Mouse (Mus musculus) T-helper 2 cell (primary cell): Measurements from ENCODE around the gene Arid4b.
"Not testable (repeated sequence)": the region's sequence is repeated elsewhere in the genome, so short reads cannot be mapped to it uniquely, and the experiment has no call there.

Source experiments
- in situ Hi-C: fragments of 300-600 bp; cut with MboI, MseI; formaldehyde crosslinking; loops from one replicate; pipeline ENCODE4 v1.15.1; 2025; ENCODE audit warnings: high pct_unique_total_duplicates

The Arid4b gene

DNA sequence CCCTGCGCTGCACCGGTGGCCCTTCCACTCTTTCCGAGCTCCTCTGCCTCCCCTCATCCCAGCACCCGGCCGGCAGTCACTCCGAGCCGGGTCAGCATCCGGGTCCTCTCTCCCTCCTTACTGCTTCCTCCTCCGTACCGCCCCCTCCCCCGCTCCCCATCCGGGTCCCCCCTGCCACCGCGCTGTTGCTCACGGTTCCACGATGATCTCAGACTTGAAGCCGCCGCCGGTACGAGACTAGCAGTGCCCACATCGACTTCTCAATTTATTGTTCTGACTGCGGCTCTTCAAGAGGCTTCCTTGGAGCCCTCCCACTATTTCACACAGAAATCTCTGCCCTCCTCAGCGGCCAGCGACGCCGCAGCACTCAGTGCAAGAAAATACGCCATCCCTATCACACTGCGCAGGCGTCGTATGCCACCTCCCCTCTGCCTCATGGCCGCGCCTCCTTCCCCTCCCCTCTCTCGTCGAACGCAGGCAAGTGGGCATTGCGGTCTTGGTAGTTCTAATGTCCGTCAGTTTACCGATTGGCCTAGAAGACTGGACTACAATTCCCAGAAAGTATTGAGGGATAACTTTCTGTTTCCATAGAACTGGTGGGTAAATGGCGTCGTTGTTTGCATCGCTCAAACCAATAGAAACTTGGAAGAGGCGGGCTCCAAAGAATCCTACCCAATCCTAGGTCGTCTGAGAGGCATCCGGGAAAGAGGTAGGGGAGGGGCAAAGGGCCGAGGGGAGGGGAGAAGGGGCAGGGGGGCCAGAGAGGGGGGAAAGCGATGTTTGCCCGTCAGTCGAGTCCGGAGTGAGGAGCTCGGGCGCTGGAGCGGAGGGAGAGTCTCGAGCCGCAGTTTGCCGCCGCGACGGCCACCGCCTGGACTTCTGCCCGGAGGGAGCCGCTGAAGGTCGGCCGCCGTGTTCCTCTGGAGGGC is at the start of gene Arid4b, which contains the start of gene Ggps1:
TSS of gene Arid4b (plus strand) at position 220 of the 929 bp plus-strand sequence.
TSS of gene Ggps1 (minus strand) at position 476 of the 929 bp plus-strand sequence.
- in situ Hi-C loops = loop anchor here (25.0 kb wide), 1 partner anchor 549 kb away; the partner anchor contains the start of genes Mrpl32 and Psma2

DNA sequence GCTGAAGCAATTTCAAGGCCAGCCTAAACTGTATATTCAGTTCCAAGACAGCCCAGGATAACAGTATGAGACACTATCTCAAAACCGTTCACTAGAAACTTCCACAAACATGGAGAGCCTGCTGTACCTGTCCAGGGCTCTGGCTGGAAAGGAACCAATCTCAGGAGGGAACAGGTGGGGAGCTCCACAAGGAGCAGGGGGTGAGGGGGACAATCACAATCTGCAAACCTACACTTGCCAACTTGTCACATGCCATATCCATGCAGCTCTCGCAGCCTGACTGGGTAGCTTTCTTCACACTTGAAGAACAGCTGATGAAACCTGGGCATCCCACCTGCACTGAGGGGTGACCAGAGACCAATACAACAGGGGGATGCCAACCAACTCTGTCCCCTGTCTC is 49.0 kb upstream of the Arid4b start:
- in situ Hi-C loops = no loop called here

- in situ Hi-C loops = no loop called here
These were observed 48.5 kb upstream of the Arid4b start for GRCm38 (mm10) chr13:14014540-14014939.

GRCm38 (mm10) chr13:14015609-14016008 is 47.4 kb upstream of the Arid4b start:
- in situ Hi-C loops = no loop called here

DNA sequence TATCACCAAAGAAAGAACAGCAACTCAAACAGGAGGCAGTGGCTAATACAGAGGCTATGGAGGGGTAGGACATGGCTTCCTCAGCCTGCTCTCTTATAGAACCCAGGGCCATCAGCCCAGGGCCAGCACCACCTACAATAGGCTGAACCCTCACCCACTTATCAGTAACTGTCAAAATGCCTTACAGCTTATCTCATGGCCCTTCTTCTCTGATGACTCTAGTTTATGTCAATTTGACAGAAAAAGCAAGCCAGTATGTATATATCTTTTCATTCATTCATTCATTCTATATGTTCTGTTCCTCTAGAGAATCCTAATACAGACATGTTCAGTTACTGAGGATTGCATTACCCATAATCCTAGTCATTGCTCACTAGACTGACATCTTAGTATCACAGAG is 44.7 kb upstream of the Arid4b start:
- in situ Hi-C loops = no loop called here

DNA sequence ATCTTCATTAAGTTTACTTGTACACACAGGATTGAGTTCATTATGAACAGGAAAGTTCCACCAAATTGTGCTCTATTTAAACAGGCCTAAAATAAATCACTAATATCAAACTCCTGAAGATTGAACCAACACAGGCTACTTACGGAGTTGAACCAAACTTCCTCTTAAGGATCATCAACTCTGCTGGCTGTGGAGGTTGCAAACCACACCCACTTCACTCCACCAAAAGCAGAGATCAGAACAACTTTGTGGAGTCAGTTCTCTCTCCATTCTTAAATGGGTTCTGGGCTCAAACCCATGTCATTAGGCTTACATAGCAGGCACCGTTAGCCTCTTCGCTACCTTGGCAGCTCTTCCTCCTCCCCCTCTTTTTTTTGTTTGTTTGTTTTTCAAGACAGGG is 44.2 kb upstream of the Arid4b start:
- in situ Hi-C loops = no loop called here

DNA sequence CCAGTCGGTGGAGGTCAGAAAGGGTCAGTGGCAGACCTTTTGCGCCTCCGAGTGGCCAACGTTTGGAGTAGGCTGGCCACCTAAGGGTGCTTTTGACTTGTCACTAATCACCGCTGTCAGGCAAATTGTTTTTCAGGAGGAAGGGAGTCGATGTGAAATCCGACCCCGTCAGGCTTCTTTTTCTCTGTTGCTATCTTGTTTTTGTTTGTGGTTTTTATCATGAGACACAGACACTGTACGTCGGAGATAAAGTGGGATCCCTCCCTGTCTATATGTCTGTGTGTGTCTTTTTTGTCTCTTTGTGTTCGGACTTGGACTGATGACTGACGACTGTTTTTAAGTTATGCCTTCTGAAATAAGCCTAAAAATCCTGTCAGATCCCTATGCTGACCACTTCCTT is 41.6 kb upstream of the Arid4b start:
- in situ Hi-C loops = not testable (repeated sequence)

DNA sequence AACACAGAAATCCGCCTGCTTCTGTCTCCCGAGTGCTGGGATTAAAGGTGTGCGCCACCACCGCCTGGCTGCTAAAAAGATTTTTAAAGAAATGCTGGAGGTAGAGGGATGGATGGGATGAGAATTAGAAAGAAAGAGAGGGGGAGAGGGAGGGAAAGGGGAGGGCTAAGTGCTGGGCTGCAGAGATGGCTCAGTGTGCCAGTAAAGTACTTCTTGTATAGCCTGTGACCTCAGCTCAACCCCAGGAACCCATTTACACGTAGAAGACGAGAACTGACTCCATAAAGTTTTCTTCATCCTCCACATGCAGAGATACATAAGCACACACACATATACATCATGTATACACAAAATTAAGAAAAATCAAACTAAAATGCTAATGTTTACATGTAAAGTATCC is 37.5 kb upstream of the Arid4b start:
- in situ Hi-C loops = no loop called here

GRCm38 (mm10) chr13:14026154-14026820 is 36.7 kb upstream of the Arid4b start:
- in situ Hi-C loops = no loop called here

DNA sequence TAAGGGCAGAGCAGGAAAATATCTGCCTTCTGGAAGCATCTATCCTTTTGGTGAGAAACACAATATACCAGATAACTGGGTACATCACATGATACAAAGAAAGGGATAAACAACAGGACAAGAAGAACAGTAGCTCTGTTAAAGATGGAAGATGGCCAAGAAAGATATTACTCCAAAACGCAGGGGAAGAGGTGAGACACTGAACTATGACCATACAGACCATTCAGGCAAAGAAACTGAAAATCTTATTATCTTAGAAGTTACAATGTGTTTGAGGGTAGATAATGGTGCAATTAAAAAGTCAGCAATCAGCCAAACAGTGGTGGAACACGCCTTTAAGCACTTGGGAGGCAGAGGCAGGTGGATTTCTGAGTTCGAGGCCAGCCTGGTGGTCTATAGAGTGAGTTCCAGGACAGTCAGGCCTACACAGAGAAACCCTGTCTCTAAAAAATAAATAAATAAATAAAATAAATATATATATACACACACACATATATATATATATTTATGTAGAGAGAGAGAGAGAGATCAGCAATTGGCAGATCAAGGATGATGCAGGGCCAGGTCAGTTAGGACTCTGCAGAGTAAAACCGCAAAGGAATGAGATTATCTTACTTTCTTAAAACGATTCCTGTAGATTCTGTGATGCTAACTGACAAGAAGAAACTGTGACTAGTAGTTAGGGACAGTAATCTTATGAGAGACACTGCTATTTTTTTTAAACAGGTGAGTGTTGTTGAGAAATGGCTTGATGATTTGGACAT is 29.5 kb upstream of the Arid4b start:
- in situ Hi-C loops = no loop called here

- in situ Hi-C loops = no loop called here
These were observed 29.0 kb upstream of the Arid4b start for GRCm38 (mm10) chr13:14034073-14034348.

GRCm38 (mm10) chr13:14035352-14035751 is 27.7 kb upstream of the Arid4b start:
- in situ Hi-C loops = loop anchor here (5.0 kb wide), 1 partner anchor 83 kb away; the partner anchor contains the start of gene B3galnt2

DNA sequence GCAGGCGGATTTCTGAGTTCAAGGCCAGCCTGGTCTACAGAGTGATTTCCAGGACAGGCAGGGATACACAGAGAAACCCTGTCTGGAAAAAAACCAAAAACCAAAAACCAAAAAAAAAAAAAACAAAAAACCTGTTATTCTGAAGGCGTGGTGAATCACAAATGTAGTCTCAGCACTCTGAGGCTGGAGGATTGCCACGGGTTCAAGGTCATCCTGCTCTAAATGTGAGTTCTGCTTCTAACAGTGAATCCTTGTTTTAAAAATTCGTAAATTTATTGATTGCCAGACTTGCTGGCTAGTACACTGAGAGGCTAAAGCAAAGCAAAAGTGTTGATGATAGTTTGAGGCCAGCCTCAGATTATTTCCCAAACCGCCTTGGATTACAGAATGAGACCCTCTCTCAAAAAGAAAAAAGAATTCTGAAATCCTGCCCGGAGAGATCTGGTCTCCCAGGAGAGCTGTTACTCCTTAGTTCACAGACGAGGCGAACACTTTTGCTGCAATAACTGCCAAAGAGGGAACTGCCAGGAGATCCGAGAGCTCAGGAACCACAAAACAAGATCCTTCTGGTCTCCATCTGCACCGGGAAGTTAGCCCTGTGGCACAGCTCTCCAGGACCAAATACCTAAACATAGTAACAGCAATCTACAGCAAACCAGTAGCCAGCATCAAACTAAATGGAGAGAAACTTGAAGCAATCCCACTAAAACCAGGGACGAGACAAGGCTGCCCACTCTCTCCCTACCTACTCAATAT is 27.0 kb upstream of the Arid4b start:
- in situ Hi-C loops = loop anchor here (5.0 kb wide), 1 partner anchor 84 kb away; the partner anchor contains the start of gene B3galnt2

DNA sequence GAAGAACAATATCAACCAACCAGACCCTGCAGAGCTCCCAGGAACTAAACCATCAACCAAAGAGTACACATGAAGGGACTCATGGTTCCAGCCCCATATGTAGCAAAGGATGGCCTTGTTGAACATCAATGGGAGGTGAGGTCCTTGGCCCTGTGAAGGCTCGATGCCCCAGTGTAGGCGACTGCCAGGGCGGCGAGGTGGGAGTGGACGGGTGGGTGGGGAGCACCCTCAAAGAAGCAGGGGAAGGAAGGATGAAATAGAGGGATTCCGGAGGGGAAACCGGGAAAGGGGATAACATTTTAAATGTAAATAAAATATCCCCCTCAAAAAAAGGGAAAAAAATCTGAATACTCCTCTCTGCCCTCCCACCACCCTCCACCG is 24.1 kb upstream of the Arid4b start:
- in situ Hi-C loops = loop anchor here (5.0 kb wide), 1 partner anchor 87 kb away; the partner anchor contains the start of gene B3galnt2

- in situ Hi-C loops = loop anchor here (5.0 kb wide), 1 partner anchor 87 kb away; the partner anchor contains the start of gene B3galnt2
These were observed 23.6 kb upstream of the Arid4b start, which contains the start of gene Tbce for GRCm38 (mm10) chr13:14039292-14039965. Gene Tbce (minus strand): TSS chr13:14039638.

DNA sequence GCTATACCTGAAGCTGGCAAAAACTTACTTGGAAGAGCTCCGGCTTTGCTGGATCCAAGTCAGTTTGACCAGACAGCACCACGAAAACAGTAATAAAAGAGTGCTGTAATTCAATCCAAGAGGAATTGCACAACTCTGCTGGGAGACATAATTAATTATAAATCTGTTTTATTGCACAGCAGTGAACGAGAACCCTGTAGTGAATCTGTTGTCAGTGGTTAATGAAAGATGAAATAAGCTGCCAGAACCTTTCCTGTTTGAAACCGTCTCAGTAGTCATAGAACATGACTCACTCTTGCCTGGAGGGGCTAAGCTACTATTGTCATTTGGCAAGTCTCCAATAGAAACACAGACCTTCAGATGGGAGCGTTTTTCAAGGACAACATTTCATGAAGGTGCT is 22.8 kb upstream of the Arid4b start:
- in situ Hi-C loops = no loop called here

DNA sequence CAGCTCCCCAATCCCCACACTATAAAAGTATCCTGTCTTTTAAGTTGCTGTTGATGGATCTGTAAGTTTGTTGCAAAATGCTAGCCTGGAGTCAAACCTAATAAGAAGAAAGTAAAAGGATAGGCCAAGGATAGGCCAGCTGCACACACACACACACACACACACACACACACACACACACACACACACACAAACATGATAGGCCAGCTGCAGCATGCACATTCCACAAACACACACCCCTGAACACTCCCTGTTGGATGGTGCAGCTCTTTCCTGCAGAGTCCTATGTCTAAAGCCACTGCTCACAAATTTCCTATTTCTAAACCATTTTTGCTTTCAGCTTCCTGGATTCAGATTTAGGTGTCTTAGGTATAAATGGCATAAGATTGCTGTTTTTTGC is 19.2 kb upstream of the Arid4b start:
- in situ Hi-C loops = no loop called here

- in situ Hi-C loops = no loop called here
These were observed 18.5 kb upstream of the Arid4b start for GRCm38 (mm10) chr13:14044521-14044920.

- in situ Hi-C loops = loop anchor here (25.0 kb wide), 1 partner anchor 562 kb away; the partner anchor contains the start of genes Mrpl32 and Psma2
These were observed 13.2 kb upstream of the Arid4b start for GRCm38 (mm10) chr13:14049878-14050277.

DNA sequence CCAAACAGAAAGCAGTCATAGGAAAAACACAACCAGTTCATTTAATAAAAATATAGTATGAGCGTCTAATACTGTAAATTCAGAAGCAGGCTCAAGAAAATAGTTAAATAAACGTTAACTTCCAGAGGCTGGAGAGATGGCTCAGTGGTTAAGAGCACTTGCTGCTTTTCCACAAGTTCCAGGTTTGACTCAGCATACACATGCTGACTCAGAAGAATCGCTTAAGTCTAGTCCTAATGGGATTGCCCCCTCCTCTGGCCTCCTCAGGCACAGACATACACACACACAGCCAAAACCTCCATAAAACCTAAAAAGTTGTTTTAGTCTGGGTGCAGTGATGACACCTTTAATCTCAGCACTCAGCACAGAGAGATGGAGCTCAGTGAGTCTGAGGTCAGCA is 6.2 kb upstream of the Arid4b start:
- in situ Hi-C loops = loop anchor here (25.0 kb wide), 1 partner anchor 556 kb away; the partner anchor contains the start of genes Mrpl32 and Psma2
